Mouse (Mus musculus) embryonic stem cell, embryonic (primary cell): Measurements from ENCODE around the gene Selenow.

Experiments
- CTCF ChIA-PET, 4 experiments: fragments of 300-600 bp in 2 of 4; fragments of 350-600 bp in 2 of 4; sonication (Branson Sonifier 250); formaldehyde crosslinking; loops; one replicate each; lab custom pipeline; 2022; ENCODE audit warnings: inconsistent platforms in 2 of 4; lab: Charles Lee
- POLR2A ChIA-PET, 4 experiments: fragments of 300-600 bp in 2 of 4; fragments of 350-600 bp in 2 of 4; sonication (Branson Sonifier 250); formaldehyde crosslinking; loops; one replicate each; lab custom pipeline; 2022; ENCODE audit warnings: antibody characterized with exemption in 4 of 4, inconsistent platforms in 1 of 4; lab: Charles Lee

Selenow gene

DNA sequence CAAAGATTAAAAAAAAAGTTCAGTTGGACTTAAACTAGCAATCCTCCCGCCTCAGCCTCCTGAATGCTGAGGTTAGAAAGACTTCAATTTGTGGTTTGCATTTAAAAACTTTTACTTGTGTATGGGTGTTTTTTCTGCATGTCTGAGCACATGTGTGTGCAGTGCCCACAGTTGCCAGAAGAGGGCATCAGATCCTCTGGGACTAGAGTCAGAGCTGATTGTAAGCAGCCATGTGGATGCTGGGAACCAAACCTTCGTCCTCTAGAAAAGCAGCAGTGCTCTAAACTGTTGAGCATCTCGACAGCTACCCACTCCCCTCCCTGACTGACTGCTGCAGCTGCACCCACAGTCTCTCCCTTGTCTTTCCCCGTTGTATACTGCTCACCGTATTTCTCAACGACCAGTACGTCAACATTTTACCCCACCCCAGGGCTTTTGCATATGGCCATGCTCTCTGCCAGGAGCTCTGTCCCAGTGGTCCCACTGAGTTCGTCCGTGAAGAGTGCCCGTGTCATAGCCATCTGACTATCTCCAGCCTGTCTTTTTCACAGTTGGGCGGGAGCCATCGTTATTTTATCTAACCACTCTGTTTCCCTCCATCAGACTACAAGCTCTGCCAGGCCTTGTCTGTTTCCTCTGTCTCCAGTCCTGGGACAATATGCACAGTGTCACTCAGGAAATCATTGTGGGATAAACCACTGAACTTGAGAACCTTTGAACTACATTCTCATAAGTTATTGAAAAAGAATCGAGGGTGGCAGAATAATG, 31.3 kb upstream of the Selenow start:
- CTCF ChIA-PET = interaction anchor here (0.6 to 7.6 kb wide), 39 partner anchors 8 to 526 kb away, joined by 3 to 76 read pairs (median 4); partner anchors contain the start of genes Ehd2 (in 4 of the 4), Bicra (in 1 of the 4), Inafm1 (in 1 of the 4) and Kptn (in 1 of the 4)
- POLR2A ChIA-PET = interaction anchor here in 3 of 4 experiments (0.6 to 7.5 kb wide), 14 partner anchors 8 to 99 kb away, joined by 3 to 53 read pairs (median 4); partner anchors contain the start of genes Ehd2 (in 2 of the 3) and Nop53 (in 1 of the 3)

DNA sequence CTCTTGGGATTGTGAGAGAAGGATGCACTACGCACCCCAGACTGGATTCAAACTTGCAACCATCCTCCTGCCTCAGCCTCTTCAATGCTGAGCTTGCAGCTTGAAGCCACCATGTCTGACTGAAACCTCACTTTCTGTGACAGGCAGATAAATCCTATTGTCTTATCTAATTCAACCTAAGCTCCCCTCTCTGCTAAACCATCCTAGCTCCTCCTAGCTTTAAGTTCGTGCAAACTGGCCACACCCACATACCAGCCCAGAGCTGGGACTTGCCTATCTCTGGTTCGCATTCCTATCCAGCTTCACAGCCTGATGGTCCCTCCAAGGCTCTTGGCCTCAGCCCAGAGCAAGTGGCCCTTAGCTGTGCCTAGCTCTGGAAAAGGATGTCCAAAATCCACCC, 30.2 kb upstream of the Selenow start:
- ChIA-PET CTCF (interaction anchor here (0.7 to 7.6 kb wide), 24 partner anchors 10 to 311 kb away, joined by 3 to 76 read pairs (median 4); partner anchors contain the start of genes Ehd2 (in 3 of the 4), Meis3 (in 1 of the 4) and Napa (in 1 of the 4)), POLR2A (interaction anchor here in 2 of 4 experiments (0.6 to 7.5 kb wide), 12 partner anchors 8 to 168 kb away, joined by 3 to 53 read pairs (median 4); partner anchors contain the start of genes Ehd2 (in 2 of the 2) and Napa (in 1 of the 2))

DNA sequence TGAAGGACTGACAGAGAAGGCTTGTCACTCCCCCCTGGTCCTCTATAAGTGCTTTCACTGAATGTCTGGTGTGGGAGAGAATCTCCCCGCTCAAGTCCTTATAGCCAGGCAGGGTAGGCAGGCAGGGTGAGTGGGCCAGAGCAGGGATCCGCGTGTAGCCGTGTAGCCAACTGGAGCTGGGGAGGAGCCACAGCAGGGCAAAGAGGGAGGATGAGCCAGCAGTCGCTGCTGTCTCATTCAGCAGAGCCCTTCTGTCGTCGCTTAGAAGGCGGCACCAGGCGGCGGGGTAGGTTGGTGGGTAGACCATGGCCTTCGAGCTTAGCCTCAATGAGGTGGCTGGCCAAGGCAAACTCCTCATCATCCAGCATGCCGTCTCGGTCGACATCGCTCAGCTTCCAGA, 27.8 kb upstream of the Selenow start:
- POLR2A ChIA-PET = interaction anchor here (0.5 to 7.5 kb wide), 30 partner anchors 8 to 450 kb away, joined by 3 to 53 read pairs (median 4); partner anchors contain the start of genes Ehd2 (in 2 of the 4), Bicra (in 1 of the 4), Inafm1 (in 1 of the 4) and Napa (in 1 of the 4)
- CTCF ChIA-PET = interaction anchor here (0.7 to 7.6 kb wide), 22 partner anchors 11 to 203 kb away, joined by 3 to 76 read pairs (median 4); partner anchors contain the start of genes Ehd2 (in 3 of the 4) and Slc8a2 (in 1 of the 4)

DNA sequence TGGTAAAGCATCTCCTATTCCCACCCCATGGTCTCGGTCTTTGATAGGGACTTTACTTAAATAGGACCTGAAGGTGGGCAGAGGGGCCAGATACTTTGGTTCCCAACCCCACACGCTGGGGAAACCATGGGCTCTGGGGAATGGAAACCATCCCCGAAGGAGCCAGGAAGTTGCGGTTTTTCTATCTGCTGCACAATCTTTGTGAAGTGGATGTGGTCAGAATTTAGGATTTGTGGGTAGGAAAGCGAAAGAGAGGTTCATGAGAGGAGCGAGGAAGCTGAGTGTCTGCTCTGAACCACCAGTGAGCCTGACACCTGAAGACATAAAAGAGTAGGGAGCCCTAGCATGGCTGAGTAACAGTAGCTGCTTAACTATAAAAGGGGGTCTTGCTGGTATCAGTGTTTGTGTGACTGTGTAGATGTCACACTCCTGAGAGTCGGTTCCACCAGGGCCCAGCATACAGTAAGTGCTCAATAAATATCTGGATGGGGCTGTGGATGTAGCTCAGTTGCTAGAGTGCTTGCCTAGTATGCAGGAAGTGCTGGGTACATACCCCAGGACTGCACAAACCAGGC, 27.1 kb upstream of the Selenow start:
- CTCF ChIA-PET = interaction anchor here in 2 of 4 experiments (0.9 to 7.6 kb wide), 7 partner anchors 16 to 103 kb away, joined by 3 to 76 read pairs (median 4); partner anchors contain the start of gene Ehd2 (in 2 of the 2)
- POLR2A ChIA-PET = interaction anchor here (0.5 to 7.5 kb wide), 18 partner anchors 9 to 452 kb away, joined by 3 to 53 read pairs (median 5); partner anchors contain the start of genes Ehd2 (in 2 of the 4), Inafm1 (in 1 of the 4) and Napa (in 1 of the 4)

DNA sequence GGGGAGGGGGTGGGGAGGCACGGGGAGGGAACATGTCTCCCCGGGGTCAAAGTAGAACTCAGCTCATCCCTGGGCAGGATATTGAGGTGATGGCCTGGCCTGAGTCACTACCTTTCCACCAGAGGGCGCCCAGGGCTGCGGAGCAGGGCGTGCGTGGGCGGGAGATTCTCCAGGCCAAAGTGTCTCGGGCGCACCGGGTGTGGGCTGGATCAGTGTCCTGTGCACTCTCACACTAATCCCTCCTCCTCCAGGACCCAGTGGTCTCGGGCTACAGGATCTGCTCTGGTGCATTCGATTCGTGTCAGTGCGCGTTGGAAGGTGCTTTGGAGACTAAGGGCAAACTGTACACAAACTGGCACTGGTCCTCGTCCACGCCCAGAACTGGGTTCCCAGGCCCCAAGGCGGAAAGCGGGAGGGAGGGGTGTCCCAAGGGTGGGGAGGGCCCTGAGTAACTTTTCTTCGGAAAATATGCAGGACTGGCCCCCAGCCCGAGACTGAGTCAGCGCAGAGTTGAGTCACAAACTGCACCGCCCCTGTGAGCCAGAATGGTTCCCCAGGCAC, 26.3 kb upstream of the Selenow start:
- POLR2A ChIA-PET = interaction anchor here in 3 of 4 experiments (0.5 to 7.5 kb wide), 31 partner anchors 9 to 670 kb away, joined by 3 to 53 read pairs (median 3); partner anchors contain the start of genes Napa (in 2 of the 3), Selenow (in 2 of the 3), Ehd2 (in 1 of the 3) and Slc8a2 (in 1 of the 3)
- CTCF ChIA-PET = interaction anchor here (0.5 to 7.6 kb wide), 46 partner anchors 9 to 337 kb away, joined by 3 to 76 read pairs (median 4); partner anchors contain the start of genes Ehd2 (in 3 of the 4), Napa (in 2 of the 4), Slc8a2 (in 2 of the 4) and Inafm1 (in 1 of the 4)

DNA sequence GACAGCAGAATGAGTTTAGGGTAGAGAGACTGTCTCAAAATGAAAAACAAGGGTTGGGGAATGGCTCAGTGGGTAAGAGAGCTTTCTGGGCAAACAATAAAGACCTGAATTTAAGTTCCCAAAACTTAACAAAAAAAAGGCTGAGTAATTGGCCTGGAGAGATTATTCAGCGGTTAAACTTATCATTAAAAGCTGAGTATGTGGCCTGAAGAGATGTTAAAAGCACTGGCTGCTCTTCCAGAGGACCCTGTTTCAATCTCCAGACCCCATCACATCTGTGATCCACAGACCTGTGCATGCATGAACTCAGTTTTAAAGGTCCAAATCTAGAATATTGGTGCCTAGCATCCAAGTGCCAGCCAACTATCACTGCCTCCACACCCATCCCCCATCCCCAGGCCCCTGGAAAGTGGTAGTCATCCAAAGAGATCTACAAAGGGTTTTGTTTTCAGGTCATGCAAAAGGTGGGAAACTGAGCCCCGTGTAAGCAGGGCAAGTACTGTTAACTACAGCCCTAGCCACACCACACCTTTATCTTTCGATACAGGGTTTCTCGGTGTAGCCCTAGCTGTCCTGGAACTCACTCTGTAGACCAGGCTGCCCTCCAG, 25.6 kb upstream of the Selenow start:
- CTCF ChIA-PET = interaction anchor here (0.5 to 1.8 kb wide), 43 partner anchors 10 to 338 kb away, joined by 3 to 17 read pairs (median 4); partner anchors contain the start of genes Ehd2 (in 3 of the 4), Napa (in 2 of the 4), Slc8a2 (in 2 of the 4) and Inafm1 (in 1 of the 4)
- POLR2A ChIA-PET = interaction anchor here in 3 of 4 experiments (0.5 to 7.5 kb wide), 31 partner anchors 9 to 408 kb away, joined by 3 to 53 read pairs (median 3); partner anchors contain the start of genes Napa (in 2 of the 3), Selenow (in 2 of the 3), Ehd2 (in 1 of the 3) and Slc8a2 (in 1 of the 3)

DNA sequence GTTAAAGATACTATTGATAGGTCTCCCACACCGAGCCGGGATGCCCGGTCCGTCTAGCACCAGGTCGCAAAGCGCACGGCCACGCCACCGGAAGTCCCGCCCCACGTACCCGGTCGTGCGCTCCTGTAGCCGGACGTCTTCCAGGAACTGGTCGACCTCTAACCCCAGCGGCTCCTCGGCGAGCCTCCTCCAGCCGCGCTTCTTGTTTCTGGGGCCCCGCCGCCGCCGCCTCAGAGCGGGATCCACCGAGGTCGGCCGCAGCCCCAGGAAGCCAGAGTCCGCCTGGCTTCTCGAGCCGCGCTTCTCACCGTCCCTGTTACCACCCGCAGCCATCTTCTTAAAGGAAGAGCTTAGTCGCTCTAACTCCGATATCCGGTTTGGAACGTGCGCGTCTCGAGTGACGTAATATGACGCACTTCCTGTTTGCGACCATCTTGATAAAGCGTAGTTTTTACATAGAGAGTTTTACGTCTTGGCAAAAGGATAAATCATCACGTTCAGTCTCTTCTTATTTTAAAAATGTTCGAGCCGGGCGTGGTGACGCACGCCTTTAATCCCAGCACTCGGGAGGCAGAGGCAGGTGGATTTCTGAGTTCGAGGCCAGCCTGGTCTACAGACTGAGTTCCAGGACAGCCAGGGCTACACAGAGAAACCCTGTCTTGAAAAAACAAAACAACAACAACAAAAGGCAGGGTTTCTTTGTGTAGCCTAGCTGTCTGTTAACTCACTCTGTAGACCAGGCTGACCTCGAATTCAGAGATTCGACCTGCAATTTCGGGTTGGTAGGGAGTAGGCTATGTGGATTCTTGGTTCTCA, 23.7 kb upstream of the Selenow start, which contains the start of gene Nop53:
Nop53 (minus strand) TSS at position 354 of the 816 bp plus-strand sequence.
- POLR2A ChIA-PET = interaction anchor here (0.6 to 3.3 kb wide), 20 partner anchors 8 to 669 kb away, joined by 3 to 32 read pairs (median 4); partner anchors contain the start of genes Napa (in 2 of the 4), Selenow (in 2 of the 4), Arhgap35 (in 1 of the 4) and Ccdc9 (in 1 of the 4)
- CTCF ChIA-PET = interaction anchor here in 1 of 4 experiments (0.8 kb wide), 1 partner anchor 27 kb away, joined by 4 read pairs; no protein-coding TSS in a partner anchor

DNA sequence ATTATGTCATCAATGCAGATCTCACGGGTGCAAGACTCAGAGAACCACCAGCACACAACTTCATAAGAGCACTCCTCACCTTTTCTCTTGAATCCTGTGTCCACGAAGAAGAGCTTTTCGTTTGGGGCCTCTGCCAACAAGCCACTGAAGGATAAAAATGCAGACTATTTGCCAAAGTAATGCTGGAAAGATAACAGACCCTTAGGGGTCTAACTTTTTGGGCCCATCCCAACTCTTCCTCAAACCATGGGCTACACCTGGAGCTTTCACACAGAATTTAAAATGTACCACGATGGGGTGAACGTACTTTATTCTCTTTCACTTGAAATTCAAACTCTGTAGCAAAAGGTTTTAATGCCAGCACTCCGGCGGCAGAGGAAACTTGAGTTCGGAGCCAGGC, 23.0 kb upstream of the Selenow start:
- ChIA-PET POLR2A (interaction anchor here (0.6 to 3.3 kb wide), 17 partner anchors 7 to 670 kb away, joined by 3 to 32 read pairs (median 4); partner anchors contain the start of genes Napa (in 2 of the 4), Selenow (in 2 of the 4), Arhgap35 (in 1 of the 4) and Ccdc9 (in 1 of the 4)), CTCF (interaction anchor here in 1 of 4 experiments (0.6 kb wide), 1 partner anchor 15 kb away, joined by 3 read pairs; no protein-coding TSS in a partner anchor)

DNA sequence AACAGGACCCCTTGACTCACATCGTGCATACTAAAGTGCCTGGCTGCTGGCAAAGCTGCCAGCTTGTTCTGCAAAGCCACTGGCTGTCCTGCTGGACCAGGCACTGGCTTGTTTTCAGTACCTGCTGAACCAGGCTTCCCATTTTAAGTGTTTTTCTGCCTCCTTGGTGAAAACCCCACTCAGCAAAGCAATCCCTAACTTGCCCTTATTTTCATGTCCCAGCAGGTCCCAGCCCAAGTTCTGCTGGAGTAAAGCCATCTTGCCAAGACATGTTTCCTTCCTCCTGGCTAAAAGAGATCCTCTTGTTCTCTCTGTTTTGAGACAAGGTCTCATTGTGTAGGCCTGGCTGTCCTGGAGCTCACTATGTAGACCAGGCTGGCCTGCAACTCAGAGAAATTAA, 22.1 kb upstream of the Selenow start:
- CTCF ChIA-PET = interaction anchor here in 1 of 4 experiments (1.3 kb wide), 1 partner anchor 14 kb away, joined by 6 read pairs; no protein-coding TSS in a partner anchor
- POLR2A ChIA-PET = interaction anchor here in 3 of 4 experiments (0.8 to 3.3 kb wide), 15 partner anchors 8 to 212 kb away, joined by 3 to 32 read pairs (median 4); partner anchors contain the start of genes Ehd2 (in 2 of the 3), Napa (in 1 of the 3), Selenow (in 1 of the 3) and Slc8a2 (in 1 of the 3)

DNA sequence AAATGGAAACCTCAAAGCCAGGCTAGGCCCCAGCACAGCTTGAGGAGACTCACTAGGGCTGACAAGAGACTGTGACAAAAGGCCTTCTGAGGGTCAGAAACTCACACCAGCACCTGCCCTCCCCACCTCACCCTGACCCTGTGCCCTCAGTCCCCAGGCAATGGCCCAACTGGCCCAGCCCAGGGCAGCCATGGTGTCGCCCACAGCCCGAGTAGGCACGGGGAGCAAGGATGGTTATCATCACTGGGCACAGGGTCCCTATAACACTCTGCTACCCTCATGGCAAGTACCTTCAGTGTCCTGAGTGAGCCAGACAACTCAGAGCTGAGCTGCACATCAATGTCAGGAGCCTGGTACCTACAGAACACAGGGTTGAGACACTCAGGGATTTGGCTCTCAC, 16.4 kb upstream of the Selenow start:
- POLR2A ChIA-PET = interaction anchor here (0.6 to 4.4 kb wide), 15 partner anchors 9 to 161 kb away, joined by 3 to 20 read pairs (median 4); partner anchors contain the start of genes Napa (in 1 of the 4) and Selenow (in 1 of the 4)
- CTCF ChIA-PET = interaction anchor here in 3 of 4 experiments (0.9 to 1.5 kb wide), 5 partner anchors 9 to 34 kb away, joined by 3 to 6 read pairs (median 4); partner anchors contain the start of gene Ehd2 (in 1 of the 3)

DNA sequence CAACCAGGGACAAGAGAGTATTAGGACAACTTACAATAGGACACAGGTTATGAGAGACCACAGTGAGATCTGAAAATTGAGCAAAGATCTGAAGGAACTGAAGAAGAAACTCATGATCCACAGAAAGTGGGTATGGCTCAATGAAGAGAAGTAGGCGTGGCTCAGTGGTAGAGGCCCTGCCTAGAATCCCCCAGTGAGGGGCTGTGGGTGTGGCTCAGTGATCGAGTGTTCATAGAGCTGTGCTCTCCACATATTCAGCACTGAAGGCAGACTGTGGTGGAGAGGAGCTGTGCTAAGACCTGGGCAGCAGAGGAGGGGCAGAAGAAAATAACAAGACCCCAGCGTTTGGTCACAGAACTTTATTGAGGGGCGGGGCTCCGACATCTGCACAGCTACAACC, 15.3 kb upstream of the Selenow start:
- ChIA-PET POLR2A (interaction anchor here in 3 of 4 experiments (0.7 to 4.4 kb wide), 18 partner anchors 8 to 192 kb away, joined by 3 to 20 read pairs (median 4); partner anchors contain the start of genes Ehd2 (in 1 of the 3), Nop53 (in 1 of the 3), Selenow (in 1 of the 3) and Slc8a2 (in 1 of the 3)), CTCF (interaction anchor here (0.6 to 1.5 kb wide), 7 partner anchors 11 to 295 kb away, joined by 3 to 6 read pairs (median 3); partner anchors contain the start of gene Ehd2 (in 1 of the 4))

DNA sequence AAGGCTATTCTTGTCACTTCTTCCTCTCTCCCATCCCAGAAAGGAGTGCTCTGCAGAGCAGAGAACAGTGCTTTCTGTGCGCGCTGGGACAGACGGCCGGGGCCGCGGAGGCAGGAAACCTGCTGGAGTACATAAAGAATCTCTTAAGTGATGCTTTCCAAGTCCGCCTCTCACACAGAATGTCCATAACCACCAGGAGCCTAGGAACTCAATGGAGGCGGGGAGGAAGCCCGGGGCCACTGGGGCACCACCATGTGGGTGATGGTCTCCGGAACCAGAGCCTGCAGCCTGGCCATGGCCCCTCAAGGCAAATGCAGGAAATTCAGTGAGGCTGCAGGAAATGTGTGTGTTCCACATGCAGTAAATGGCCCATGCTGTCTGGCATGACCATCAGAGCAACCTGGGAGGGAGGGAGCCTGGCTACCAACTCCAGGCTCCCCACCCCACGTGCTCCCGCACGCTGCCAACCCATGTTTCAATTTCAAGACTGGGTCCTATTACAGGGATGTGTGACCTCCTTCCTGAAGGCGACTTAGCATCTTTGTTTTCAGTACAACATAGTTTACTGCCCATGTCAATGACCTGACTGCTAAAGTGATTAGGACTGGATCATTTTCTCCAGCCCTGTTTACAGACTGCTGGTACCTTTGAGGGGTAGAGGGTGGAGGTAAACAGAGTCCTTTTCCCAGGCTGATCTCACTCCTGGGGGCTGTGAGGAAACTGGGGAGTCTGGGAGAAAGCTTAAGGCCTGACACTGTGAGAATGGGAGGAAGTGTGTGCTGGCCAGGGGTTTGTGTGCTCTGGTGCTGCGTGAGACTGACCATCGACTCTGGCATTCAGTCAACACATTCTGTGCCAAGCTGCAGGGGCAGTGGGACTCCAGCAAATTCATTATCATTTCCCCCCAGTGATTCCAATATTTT, 11.5 kb upstream of the Selenow start:
- ChIA-PET POLR2A (interaction anchor here (0.5 to 3.0 kb wide), 11 partner anchors 8 to 196 kb away, joined by 3 to 32 read pairs (median 3); partner anchors contain the start of genes Nop53 (in 1 of the 4), Selenow (in 1 of the 4) and Slc8a2 (in 1 of the 4)), CTCF (interaction anchor here in 2 of 4 experiments (0.7 to 0.8 kb wide), 2 partner anchors 22 kb away, joined by 3 to 4 read pairs; no protein-coding TSS in a partner anchor)

DNA sequence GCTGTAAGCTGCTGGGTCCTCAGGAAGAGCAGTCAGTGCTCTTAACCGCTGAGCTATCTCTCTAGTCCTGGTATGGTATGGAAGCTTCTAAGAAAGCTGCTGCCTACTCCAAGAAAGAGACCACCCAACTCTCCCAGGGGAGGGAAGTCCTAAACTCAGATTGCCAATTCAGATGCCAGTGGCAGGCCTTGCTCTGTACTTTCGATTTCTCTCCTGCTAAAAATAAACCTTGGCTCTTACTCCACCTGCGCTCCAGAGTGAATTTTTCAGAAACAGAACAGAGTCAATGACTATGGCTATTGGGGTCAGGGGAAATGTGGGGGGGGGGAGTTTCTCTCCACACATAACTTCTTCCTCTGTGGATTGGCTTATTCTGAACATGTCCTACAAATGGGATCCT, 9.4 kb upstream of the Selenow start:
- CTCF ChIA-PET = interaction anchor here (0.6 to 2.6 kb wide), 7 partner anchors 12 to 342 kb away, joined by 3 to 13 read pairs (median 4); partner anchors contain the start of genes Ehd2 (in 2 of the 4), Dhx34 (in 1 of the 4) and Inafm1 (in 1 of the 4)
- POLR2A ChIA-PET = interaction anchor here in 2 of 4 experiments (1.0 to 2.0 kb wide), 4 partner anchors 8 to 14 kb away, joined by 3 to 6 read pairs (median 4); partner anchors contain the start of gene Nop53 (in 2 of the 2)
